Mouse (Mus musculus): Measurements from ENCODE around the gene Il21r.

The Il21r gene

GRCm38 (mm10) chr7:125575738-125576540 is 27.3 kb upstream of the Il21r start:
- no peak for DNase-seq

DNA sequence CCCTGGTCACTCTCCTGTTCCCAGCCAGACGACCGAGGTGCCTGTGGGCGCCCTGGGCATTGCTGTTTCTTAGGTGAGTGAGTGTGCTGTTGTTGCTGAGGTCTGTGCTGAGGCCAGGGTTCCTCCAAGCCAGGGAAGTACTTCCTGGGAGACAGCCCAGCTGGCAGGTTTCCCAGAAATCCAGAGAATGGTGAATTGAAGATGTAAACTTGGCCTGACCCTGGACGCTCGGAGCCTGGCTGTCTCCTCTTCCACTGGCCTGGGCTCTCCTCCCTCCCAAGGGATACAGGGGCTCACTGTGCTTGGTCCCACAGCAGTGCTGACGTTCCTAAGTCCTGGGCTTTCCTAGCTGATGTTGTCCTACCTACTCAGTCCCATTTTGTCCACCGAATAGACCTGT is 26.2 kb upstream of the Il21r start:
- DNase-seq, result peak; percentile 73

DNA sequence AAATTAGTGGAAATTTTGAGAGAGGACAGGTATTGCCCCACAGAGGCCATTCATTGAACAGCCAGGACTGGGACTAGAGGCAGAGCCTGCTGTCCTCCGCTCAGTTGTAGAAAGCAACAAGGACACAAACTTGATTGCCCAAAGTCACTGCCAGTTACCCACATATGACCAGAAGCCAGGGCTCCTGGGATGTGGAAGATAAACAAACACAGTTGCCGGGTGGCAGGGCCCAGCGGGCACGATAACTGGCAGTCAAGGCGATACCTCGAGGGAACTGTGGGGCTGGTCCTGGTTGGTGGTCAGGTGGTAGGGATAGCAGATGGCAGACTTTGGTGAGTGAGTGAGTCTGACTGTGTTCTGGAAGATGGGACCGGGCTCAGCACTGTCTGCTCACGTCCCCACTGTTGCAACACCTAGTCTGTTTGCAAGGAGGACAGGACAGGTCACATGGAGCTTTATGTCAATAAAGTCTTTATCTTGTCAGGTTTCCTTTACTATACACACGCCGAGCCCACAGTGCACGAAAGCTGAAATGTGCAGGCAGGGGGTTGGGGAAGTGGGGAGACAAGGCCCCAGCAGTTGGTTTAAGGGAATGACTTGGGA is 25.6 kb upstream of the Il21r start:
- no peak for DNase-seq

DNA sequence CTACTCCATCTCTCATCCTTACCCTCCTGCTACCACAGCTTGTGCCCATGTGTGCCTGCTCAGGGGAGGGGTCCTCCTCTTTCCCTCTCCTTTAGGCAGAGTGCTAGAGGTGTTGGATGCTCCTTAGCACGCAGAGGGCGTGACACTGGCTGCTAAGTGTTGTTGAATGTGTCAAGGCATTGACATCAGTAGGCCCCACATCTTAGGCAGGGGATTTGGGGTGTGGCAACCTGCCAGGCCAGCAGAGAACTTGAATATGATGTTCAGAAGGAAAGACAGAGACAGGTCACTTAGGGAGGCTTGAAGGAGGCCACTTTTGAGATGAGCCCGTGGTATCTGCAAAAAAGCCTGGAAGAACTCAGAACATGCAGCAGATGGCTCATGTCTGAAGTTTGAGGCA is 25.1 kb upstream of the Il21r start:
- DNase-seq, result no peak

- DNase-seq, result no peak
Observed at GRCm38 (mm10) chr7:125579545-125580219, 23.5 kb upstream of the Il21r start.

DNA sequence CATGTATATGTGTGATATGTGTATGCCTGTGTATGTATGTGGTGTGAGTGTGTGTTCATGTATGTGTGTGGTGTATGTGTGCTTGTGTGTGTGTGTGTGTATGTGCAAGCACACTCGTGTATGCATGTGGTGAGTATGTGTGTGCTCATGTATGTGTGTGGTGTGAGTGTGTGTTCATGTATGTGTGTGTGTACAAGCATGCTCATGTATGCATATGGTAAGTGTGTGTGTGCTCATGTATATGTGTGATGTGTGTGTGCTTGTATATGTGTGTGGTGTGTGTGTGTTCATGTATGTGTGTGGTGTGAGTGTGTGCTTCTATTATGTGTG is 23.0 kb upstream of the Il21r start:
- DNase-seq, result no peak

DNA sequence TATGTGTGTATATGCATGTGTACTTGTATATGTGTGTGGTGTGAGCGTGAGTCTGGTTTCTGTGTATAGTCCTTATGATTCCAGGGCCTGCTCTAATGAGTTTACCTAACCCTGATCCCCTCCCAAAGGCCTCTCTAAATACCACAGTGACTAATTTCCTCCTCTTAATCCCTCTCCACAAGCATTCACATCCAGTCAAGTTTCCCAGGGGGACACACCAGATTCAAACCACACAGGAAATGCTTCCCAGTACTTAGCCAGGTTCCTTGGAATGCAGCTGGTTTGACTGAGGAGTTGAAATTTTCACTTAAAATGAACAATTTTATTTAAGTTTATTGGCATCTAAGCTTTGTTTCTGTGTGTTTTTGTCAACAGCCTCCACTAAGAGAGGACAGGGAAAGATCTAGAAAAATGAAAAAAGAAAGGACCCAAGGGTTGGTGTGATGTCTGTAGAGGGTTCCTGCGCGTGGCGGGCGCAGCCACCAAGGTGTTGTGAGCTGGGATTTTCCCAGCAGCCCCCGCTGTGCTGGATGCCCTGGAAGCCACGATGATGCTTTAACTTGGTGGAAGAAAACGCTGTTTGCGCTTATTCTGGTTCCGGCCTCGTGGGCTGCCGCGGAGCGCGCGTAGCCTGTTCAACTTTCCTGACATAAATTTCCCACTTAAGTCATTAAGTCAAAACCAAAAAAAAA is 22.5 kb upstream of the Il21r start:
- no peak for DNase-seq

DNA sequence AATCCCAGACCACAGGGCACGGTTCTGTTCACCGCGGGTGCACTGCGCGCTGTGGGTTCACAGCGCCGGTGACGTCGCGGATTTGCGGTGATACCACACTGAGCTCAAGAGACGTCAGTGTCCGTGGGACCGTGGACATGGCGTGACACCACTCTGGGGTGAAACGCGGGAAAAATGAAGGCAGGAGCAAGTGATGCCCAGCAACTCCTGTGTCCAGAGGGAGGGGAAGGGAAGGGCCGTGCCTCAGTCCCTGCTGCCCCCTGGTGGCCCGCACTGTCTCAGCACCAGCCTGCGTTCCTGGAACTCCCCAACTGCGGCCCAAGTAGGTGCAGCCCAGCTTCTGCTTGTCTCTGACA is 21.9 kb upstream of the Il21r start:
- DNase-seq, result peak; percentile 89

GRCm38 (mm10) chr7:125583325-125584004 is 19.8 kb upstream of the Il21r start:
- no peak for DNase-seq

- no peak for DNase-seq
Observed at GRCm38 (mm10) chr7:125584005-125584369, 19.2 kb upstream of the Il21r start.

DNA sequence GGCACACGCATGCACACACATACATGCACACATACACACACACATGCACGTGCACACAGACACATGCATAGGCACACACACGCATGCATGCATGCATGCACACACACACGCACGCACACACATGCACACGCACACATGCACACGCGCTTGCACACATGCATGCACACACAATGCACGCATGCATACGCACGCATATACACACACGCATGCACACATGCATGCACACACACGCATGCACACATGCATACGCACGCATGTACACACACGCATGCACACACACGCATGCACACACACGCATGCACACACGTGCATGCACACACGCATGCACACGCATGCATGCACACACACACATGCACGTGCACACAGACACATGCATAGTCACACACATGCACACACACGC is 16.9 kb upstream of the Il21r start:
- DNase-seq, result no peak

- no peak for DNase-seq
Observed at GRCm38 (mm10) chr7:125588721-125589120, 14.5 kb upstream of the Il21r start.

- DNase-seq, result no peak
Observed at GRCm38 (mm10) chr7:125589896-125590295, 13.3 kb upstream of the Il21r start.

DNA sequence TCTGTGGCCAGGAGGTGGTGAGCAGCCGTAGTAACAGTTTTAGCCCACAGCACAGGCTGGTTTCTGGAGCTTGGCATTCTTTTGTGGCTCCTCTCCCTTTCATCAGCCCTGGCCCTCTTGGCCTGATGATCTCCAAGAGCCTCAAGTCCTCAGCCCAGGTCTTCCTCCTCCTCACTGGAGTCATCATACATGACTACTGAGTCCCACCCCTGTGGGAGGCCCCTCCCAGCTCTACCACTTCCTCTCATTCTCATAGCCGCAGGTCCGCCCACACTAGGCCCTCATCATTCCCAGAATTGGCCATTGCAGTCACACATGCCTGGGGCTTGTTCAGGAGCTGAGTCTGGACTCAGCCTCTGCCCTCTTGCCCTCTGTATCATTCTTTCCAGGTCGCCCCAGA is 9.4 kb upstream of the Il21r start:
- no peak for DNase-seq

- no peak for DNase-seq
Observed at GRCm38 (mm10) chr7:125596406-125596805, 6.8 kb upstream of the Il21r start.

DNA sequence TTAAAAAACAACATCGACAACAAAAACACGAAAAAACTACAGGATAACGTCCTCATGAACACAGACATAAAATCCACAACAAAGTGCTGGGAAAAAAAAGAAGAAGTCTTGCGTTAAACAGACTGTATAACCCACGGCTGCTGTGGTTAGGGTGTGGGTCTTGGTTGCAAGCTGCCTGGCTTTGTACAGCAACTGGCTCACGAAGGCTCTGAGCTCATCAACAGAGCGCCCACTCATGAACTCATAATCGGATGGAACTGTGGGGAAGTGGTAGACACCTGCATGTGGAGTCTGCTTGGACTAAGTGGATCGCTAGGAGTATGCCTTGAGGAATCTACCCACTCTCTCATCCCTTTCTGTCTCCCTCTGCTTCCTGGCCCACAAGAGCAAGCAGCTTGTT is 6.1 kb upstream of the Il21r start:
- no peak for DNase-seq

- no peak for DNase-seq
Observed at GRCm38 (mm10) chr7:125597516-125598347, 5.5 kb upstream of the Il21r start.

- no peak for DNase-seq
Observed at GRCm38 (mm10) chr7:125599373-125599973, 3.8 kb upstream of the Il21r start.

DNA sequence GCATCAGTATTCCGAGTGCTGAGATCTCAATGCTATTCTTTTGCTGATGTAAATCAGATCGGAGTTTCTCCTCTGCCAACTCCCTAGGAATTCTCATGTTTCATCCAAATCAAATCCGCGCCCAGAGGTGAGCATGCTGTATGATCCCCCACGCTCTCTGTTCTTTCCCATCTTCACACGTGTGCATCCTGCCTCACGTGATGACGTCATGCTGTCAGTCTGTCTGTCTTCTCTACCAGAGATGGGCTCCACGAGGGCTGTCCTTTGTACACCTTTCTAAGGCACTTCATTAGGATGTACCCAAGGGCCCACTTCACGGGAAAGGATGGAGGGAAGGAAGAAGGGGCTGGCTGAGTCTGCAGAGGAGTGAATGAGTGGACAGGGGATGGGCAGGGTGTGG is 3.1 kb upstream of the Il21r start:
- no peak for DNase-seq

DNA sequence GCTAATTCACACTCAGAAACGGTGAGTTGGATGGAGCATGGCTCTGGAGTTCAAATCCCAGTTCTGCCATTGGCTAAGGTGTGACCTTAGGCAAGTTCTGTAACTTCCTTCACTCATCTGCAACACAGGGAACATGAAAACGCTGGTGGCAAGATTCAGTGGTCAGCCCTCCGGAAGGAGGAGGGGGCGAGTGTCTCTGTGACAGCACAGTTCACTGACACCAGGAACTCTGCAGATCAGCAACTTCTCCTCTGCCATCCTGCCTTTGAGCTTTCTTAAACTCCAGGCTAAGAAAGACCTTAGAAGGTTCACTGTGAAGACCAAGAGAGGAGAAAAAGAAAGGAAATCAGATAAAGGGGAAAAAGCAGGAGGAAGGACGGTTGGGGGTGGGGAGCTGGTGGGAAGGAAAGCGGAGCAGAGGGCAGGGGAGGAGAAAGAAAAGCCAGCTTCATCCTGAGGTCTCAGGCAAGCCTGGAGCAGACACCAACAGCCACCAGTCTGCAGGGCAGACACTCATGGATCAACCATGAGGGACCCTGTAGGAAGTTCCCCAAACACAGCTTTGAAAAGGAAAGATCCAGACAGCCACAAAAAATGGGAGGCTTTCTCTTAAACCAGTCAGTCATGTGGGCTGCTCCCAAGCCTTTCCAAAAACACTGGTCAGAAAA is 2.5 kb upstream of the Il21r start:
- no peak for DNase-seq

DNA sequence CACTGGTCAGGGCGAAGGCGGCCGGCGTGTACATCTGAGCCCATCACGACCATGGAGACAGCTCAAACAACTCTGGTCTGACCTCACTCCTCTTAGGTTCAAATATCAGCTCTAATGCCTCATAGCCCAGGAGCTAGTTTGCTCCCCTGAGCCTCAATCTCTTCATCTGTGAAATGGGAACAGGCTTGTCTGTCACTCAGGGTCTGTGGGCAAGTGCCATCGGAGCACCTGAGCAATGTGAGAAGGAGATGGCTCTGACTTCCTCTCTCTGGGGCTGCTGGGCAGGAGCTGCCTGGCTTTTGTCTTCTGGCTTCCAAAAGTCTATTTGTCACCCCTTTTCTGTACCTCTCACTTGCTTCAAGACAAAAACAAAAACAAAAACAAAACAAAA is 2.0 kb upstream of the Il21r start:
- no peak for DNase-seq
